Mouse (Mus musculus): ENCODE measurements at regions not wholly inside any gene's neighbourhood (a gene's known extent, or its start where the extent isn't known, plus 50 kb on each side); places are given as distances from the start of the nearest gene placed in this dataset.

- TF ChIP-seq POLR2A (IDR thresholded peaks at IDR 0.05; ENCODE audit: low read depth, low read length) = no peak
- no peak for TF ChIP-seq CTCF (conservative IDR thresholded peaks at IDR 0.05; ENCODE audit: insufficient read depth, insufficient read length, low read depth, low read length)
Observed at GRCm38 (mm10) chr8:93599776-93600175, 64.1 kb upstream of the Ces5a start.
